Mouse (Mus musculus) heart, embryonic 14.5 days (tissue): Measurements from ENCODE around the gene BC005561. TPM values are rescaled to one million over a fixed set of nuclear protein-coding genes. Genes with fewer than 3 reads are reported as not detected.
"Not testable (repeated sequence)": the region's sequence is repeated elsewhere in the genome, so short reads cannot be mapped to it uniquely, and the experiment has no call there.

ENCODE experiments used
- ATAC-seq: fragments of 200-750 bp; cut with Nextera tagmentation; 2 replicates; pipeline ENCODE4 v1.8.0; 2017; ENCODE audit warnings: low read depth, moderate TSS enrichment; ENCODE audit not compliant: insufficient number of reproducible peaks, insufficient read depth, low FRiP score
- H3K27ac ChIP-seq, 2 experiments: fragments of 200-500 bp in 1 of 2; fragments of 300-500 bp in 1 of 2; sonication (generic) in 1 of 2; replicated peaks in 1 of 2; 2 replicates each; pipeline ENCODE4 v1.5.1; 2012 to 2014; ENCODE audit warnings: low read depth in 2 of 2, low read length in 2 of 2, control low read depth in 1 of 2, mild to moderate bottlenecking in 1 of 2, mixed read lengths in 1 of 2; ENCODE audit not compliant: control insufficient read depth in 1 of 2, insufficient read depth in 1 of 2
- H3K27me3 ChIP-seq: fragments of 300-500 bp; sonication (generic); 2 replicates; pipeline ENCODE4 v1.6.1; 2014; ENCODE audit warnings: mild to moderate bottlenecking, low read length, control low read depth; ENCODE audit not compliant: control insufficient read depth, insufficient read depth
- H3K36me3 ChIP-seq: fragments of 300-500 bp; sonication (generic); 2 replicates; pipeline ENCODE4 v1.6.1; 2014; ENCODE audit warnings: mild to moderate bottlenecking, control low read depth, low read length, mixed read lengths; ENCODE audit not compliant: control insufficient read depth, insufficient read depth
- H3K4me1 ChIP-seq, 2 experiments: fragments of 200-500 bp in 1 of 2; fragments of 300-500 bp in 1 of 2; sonication (generic) in 1 of 2; 2 replicates each; pipeline ENCODE4 v1.6.1; 2012 to 2014; ENCODE audit warnings: low read length in 2 of 2, control low read depth in 1 of 2, mixed read lengths in 1 of 2; ENCODE audit not compliant: control insufficient read depth in 2 of 2, insufficient read depth in 2 of 2
- H3K4me2 ChIP-seq: fragments of 300-500 bp; sonication (generic); 2 replicates; pipeline ENCODE4 v1.6.1; 2014; ENCODE audit warnings: mild to moderate bottlenecking, low read length
- H3K4me3 ChIP-seq, 2 experiments: fragments of 200-500 bp in 1 of 2; fragments of 300-500 bp in 1 of 2; sonication (generic) in 1 of 2; 2 replicates each; pipeline ENCODE4 v1.5.1; 2012 to 2014; ENCODE audit warnings: low read length in 2 of 2, mild to moderate bottlenecking in 2 of 2, control low read depth in 1 of 2, low read depth in 1 of 2, moderate library complexity in 1 of 2; ENCODE audit not compliant: control insufficient read depth in 1 of 2, insufficient read depth in 1 of 2
- H3K9ac ChIP-seq: fragments of 300-500 bp; sonication (generic); 2 replicates; pipeline ENCODE4 v1.6.1; 2014; ENCODE audit warnings: mild to moderate bottlenecking, low read length
- H3K9me3 ChIP-seq: fragments of 300-500 bp; sonication (generic); 2 replicates; pipeline ENCODE4 v1.6.1; 2016; ENCODE audit warnings: low read length, control low read depth; ENCODE audit not compliant: control insufficient read depth
- WGBS: fragments of 180-500 bp; shearing (Covaris S2); extraction: QIAGEN DNeasy Blood & Tissue Kit; methylation state at CpG from one replicate; pipeline ENCODE4 v1.1.7; 2014; 5-methylcytosine and 5-hydroxymethylcytosine counted together
- polyA plus RNA-seq: library from polyadenylated mRNA; unstranded; fragments of >200 nt; fragmentation: Nextera tagmentation; extraction: Ambion mirVana; gene quantifications from 2 replicates; pipeline ENCODE4 v1.2.1, GENCODE M21; 2014

The BC005561 gene
- polyA plus RNA-seq, 1 experiment from 2014 or later = 9.0 TPM

- no peak overlapping the region for H3K4me3 ChIP-seq
- no peaks in the 10 kb centered on the region for H3K9me3 ChIP-seq
- peaks cover 0 to 11% of the 10 kb centered on the region in 2 experiments; a peak in 2 of 4 replicates for H3K4me1 ChIP-seq
- H3K9ac ChIP-seq = no peak overlapping the region
- WGBS = 94% methylated on average over 2 of the region's 2 CpGs
- H3K27ac ChIP-seq = no peak overlapping the region
- H3K27me3 ChIP-seq = no peaks in the 10 kb centered on the region
- no peak for ATAC-seq
- no peak overlapping the region for H3K4me2 ChIP-seq
- H3K36me3 ChIP-seq = peaks cover 50% of the 10 kb centered on the region
Measured at GRCm38 (mm10) chr5:104504883-104505282, 3.3 kb upstream of the BC005561 start.

GRCm38 (mm10) chr5:104507829-104508194, 340 bp upstream of the BC005561 start:
- Histone ChIP-seq H3K4me2 (peak overlapping the region; percentile 74), H3K36me3 (peaks cover 29% of the 10 kb centered on the region), H3K4me3 (peak overlapping the region; percentile 10 to 92; a peak in 3 of 4 replicates), H3K27me3 (no peaks in the 10 kb centered on the region), H3K4me1 (peaks cover 0 to 11% of the 10 kb centered on the region in 2 experiments; a peak in 3 of 4 replicates), H3K9ac (peak overlapping the region; percentile 89), H3K27ac (peak overlapping the region in 1 of 2 experiments; percentile 38; a peak in 2 of 4 replicates), H3K9me3 (no peaks in the 10 kb centered on the region)
- 0% methylated on average over 2 of the region's 2 CpGs for WGBS
- no peak for ATAC-seq

GRCm38 (mm10) chr5:104511211-104511610, 3.1 kb downstream of the BC005561 start:
- H3K9ac ChIP-seq = no peak overlapping the region
- H3K9me3 ChIP-seq = no peaks in the 10 kb centered on the region
- no peaks in the 10 kb centered on the region for H3K27me3 ChIP-seq
- 0 out of 2 replicates have a peak, but pooled peaks cover 14% of the 10 kb centered on the region for H3K36me3 ChIP-seq
- H3K4me2 ChIP-seq = no peak overlapping the region
- H3K4me3 ChIP-seq = no peak overlapping the region
- WGBS = 92% methylated on average over 3 of the region's 3 CpGs
- H3K4me1 ChIP-seq = peaks cover 0 to 11% of the 10 kb centered on the region in 2 experiments; a peak in 3 of 4 replicates
- H3K27ac ChIP-seq = no peak overlapping the region
- ATAC-seq = no peak

GRCm38 (mm10) chr5:104538612-104539011, 30.5 kb downstream of the BC005561 start:
- 98% methylated on average over 1 of the region's 1 CpGs for WGBS
- H3K36me3 ChIP-seq = peaks cover 63% of the 10 kb centered on the region
- H3K4me1 ChIP-seq = no peaks in the 10 kb centered on the region
- H3K9me3 ChIP-seq = no peaks in the 10 kb centered on the region
- H3K27me3 ChIP-seq = no peaks in the 10 kb centered on the region
- H3K27ac ChIP-seq = no peak overlapping the region
- H3K9ac ChIP-seq = no peak overlapping the region
- H3K4me3 ChIP-seq = no peak overlapping the region
- no peak overlapping the region for H3K4me2 ChIP-seq
- no peak for ATAC-seq

- no peaks in the 10 kb centered on the region for H3K27me3 ChIP-seq
- peaks cover 67% of the 10 kb centered on the region for H3K36me3 ChIP-seq
- no peak overlapping the region for H3K9ac ChIP-seq
- H3K4me2 ChIP-seq = no peak overlapping the region
- no peaks in the 10 kb centered on the region for H3K9me3 ChIP-seq
- no peak overlapping the region for H3K4me3 ChIP-seq
- WGBS = 96% methylated on average over 4 of the region's 4 CpGs
- H3K27ac ChIP-seq = no peak overlapping the region
- H3K4me1 ChIP-seq = no peaks in the 10 kb centered on the region
- ATAC-seq = no peak
Measured at GRCm38 (mm10) chr5:104539331-104539730, 31.2 kb downstream of the BC005561 start.

- not testable (repeated sequence) for H3K4me3 ChIP-seq, H3K27ac ChIP-seq, H3K4me1 ChIP-seq, H3K9ac ChIP-seq, H3K36me3 ChIP-seq, ATAC-seq, H3K4me2 ChIP-seq, H3K9me3 ChIP-seq, H3K27me3 ChIP-seq
- WGBS = 46% methylated on average over 1 of the region's 1 CpGs
Measured at GRCm38 (mm10) chr5:104568079-104568478, 59.9 kb downstream of the BC005561 start.

GRCm38 (mm10) chr5:104570766-104571165, 62.6 kb downstream of the BC005561 start:
- peak overlapping the region; percentile 87; the same call in 1 of the 2 replicates for H3K9ac ChIP-seq
- H3K36me3 ChIP-seq = 0 out of 2 replicates have a peak, but pooled peaks cover 5% of the 10 kb centered on the region
- peak overlapping the region in 1 of 2 experiments; percentile 86; a peak in 3 of 4 replicates for H3K27ac ChIP-seq
- peak overlapping the region in 1 of 2 experiments; percentile 61; a peak in 3 of 4 replicates for H3K4me3 ChIP-seq
- H3K4me2 ChIP-seq = peak overlapping the region; percentile 56
- 53% methylated on average over 6 of the region's 6 CpGs for WGBS
- no peak for ATAC-seq
- 0 out of 4 replicates have a peak, but pooled peaks cover 0 to 4% of the 10 kb centered on the region in 2 experiments for H3K4me1 ChIP-seq
- H3K9me3 ChIP-seq = peaks cover 5% of the 10 kb centered on the region; the same call in 1 of the 2 replicates
- no peaks in the 10 kb centered on the region for H3K27me3 ChIP-seq
